Mouse (Mus musculus): Measurements from ENCODE around the gene Cd200r4.

Cd200r4 gene

DNA sequence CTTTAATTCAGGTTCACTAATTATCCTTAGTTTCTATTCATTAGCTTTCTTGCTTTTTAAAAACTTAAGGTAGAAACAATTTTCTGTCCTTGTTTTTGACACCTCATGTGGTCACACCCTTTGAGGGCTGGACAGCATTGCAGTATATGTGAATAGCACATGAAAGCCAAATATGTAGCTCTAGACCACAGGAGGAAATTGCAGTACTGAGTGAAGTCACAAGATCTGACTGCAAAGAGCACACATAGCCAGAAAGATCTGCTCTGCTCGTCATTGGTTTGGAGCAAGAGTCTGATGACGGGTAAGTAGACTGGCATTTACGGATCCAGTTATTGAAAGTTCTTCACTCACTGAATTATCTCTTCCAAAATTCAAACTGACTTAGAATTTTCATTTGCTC lies at the start of gene Cd200r4:
Gene Cd200r4 (plus strand): TSS at position 190 of the 400 bp plus-strand sequence.
- H3K4me3 ChIP-seq (replicated peaks; ENCODE audit: low read length): no peak within 1 kb of the TSS
- no peaks in the 10 kb centered on the region for H3K36me3 ChIP-seq (ENCODE audit: insufficient read depth, low read length)
- no peaks in the 10 kb centered on the region for H3K27me3 ChIP-seq (ENCODE audit: insufficient read depth, low read length)
- no peaks in the 10 kb centered on the region for H3K4me1 ChIP-seq (replicated peaks; ENCODE audit: low read depth, low read length)
- TF ChIP-seq NANOG (IDR thresholded peaks at IDR 0.05; ENCODE audit: borderline replicate concordance, low read length) (no peak), POU5F1 (IDR thresholded peaks at IDR 0.05; ENCODE audit: borderline replicate concordance, low read length) (no peak), CTCF (conservative IDR thresholded peaks at IDR 0.05; ENCODE audit: low read length) (no peak)
- no peaks in the 10 kb centered on the region for H3K9me3 ChIP-seq (ENCODE audit: low read length)

DNA sequence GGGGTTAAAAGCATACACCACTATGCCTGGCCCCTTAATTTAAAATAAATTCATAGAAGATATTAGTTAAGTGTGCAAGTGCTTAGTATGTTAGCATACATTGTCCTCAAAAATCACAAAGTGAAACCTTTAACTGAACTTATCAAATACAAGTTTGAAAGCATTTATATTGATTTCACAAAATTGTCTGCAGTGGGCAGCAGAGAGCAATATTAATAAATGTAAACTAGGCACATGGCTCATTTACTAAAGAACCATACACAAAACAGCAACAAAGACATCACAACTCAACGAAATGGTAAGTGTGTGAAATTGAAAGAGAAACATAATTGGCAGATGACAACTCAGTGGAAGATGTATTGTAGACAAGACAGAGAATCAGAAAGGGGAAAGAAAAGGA lies 49.7 kb upstream of the Cd200r4 start:
- TF ChIP-seq POU5F1 (IDR thresholded peaks at IDR 0.05; ENCODE audit: borderline replicate concordance, low read length) (no peak), CTCF (conservative IDR thresholded peaks at IDR 0.05; ENCODE audit: low read length) (no peak), NANOG (IDR thresholded peaks at IDR 0.05; ENCODE audit: borderline replicate concordance, low read length) (no peak)
- no peaks in the 10 kb centered on the region for H3K9me3 ChIP-seq (ENCODE audit: low read length)
- H3K4me1 ChIP-seq (replicated peaks; ENCODE audit: low read depth, low read length): peaks cover 32% of the 10 kb centered on the region
- H3K27me3 ChIP-seq (ENCODE audit: insufficient read depth, low read length): 0 out of 2 replicates have a peak, but pooled peaks cover 5% of the 10 kb centered on the region
- H3K4me3 ChIP-seq (replicated peaks; ENCODE audit: low read length): no peak overlapping the region
- H3K36me3 ChIP-seq (ENCODE audit: insufficient read depth, low read length): no peaks in the 10 kb centered on the region

DNA sequence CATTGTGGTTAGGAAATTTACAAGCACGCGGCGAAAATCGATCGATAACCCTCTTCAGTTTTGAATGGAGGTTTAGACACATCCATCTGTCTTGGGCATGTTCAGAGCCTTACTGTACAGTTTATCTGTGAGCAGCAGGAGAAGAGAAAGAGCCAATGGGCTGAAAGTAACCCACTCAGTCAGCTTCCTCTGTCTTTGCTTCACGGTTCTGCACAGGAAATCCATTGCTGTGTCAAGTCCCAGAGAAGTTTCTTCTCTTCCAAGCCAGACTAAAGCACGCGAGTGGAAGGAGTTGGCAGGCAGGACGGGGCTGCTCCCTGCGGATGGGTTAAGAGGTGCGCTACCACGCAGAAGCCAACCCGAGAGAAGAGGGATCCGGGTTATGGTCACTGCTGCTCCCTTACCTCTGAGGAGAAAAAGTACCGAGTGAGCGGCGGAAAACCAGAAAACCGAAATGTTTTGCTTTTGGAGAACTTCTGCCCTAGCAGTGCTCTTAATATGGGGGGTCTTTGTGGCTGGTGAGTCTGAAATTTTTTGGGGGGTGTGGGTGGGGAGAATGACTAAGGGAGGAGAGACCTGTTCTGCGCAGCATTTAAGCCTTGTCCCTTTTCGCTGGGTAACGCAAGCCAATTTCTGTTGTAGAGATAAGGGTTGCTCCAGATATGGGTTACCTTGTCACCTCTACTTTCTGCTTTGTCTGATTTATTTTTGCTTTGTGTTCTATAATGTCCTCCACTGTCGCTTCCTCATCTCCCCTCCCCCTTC lies 45.8 kb upstream of the Cd200r4 start, which contains the start of gene Cd200r1:
Gene Cd200r1 (plus strand): TSS at position 182 of the 765 bp plus-strand sequence.
- Histone ChIP-seq H3K4me1 (replicated peaks; ENCODE audit: low read depth, low read length) (peaks cover 32% of the 10 kb centered on the region), H3K9me3 (ENCODE audit: low read length) (no peaks in the 10 kb centered on the region), H3K4me3 (replicated peaks; ENCODE audit: low read length) (peak within 1 kb of the TSS; percentile 48), H3K27me3 (ENCODE audit: insufficient read depth, low read length) (0 out of 2 replicates have a peak, but pooled peaks cover 5% of the 10 kb centered on the region), H3K36me3 (ENCODE audit: insufficient read depth, low read length) (no peaks in the 10 kb centered on the region)
- no peak for TF ChIP-seq POU5F1 (IDR thresholded peaks at IDR 0.05; ENCODE audit: borderline replicate concordance, low read length)
- no peak for TF ChIP-seq CTCF (conservative IDR thresholded peaks at IDR 0.05; ENCODE audit: low read length)
- TF ChIP-seq NANOG (IDR thresholded peaks at IDR 0.05; ENCODE audit: borderline replicate concordance, low read length): no peak

DNA sequence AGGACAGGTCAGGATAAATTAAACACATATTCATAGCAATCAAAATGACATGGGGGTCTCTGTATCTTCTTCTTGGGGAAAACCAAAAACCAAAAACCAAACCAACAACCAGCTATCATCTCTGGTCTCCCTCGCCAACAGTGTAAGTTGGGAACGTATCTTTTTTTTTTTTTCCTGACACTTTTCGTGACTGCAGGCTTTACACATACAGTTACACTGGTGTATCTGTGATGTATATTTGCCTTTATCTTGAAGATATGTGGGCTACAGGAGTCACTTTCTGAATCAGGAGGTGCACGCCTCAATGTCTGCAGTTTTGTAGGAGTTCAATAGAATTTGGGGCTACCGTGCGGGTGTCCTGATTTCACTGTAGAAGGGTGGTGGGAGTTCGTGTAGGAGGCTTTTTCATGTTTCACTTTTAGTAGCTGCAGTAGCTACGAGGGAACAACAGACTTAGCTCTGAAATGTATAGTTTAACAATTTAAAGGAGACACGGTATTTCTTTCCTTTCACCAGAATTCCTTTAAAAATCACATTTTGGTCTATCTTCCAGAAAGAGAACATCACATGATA lies 45.1 kb upstream of the Cd200r4 start:
- H3K4me1 ChIP-seq (replicated peaks; ENCODE audit: low read depth, low read length): peaks cover 32% of the 10 kb centered on the region
- no peaks in the 10 kb centered on the region for H3K36me3 ChIP-seq (ENCODE audit: insufficient read depth, low read length)
- TF ChIP-seq POU5F1 (IDR thresholded peaks at IDR 0.05; ENCODE audit: borderline replicate concordance, low read length) (no peak), CTCF (conservative IDR thresholded peaks at IDR 0.05; ENCODE audit: low read length) (no peak), NANOG (IDR thresholded peaks at IDR 0.05; ENCODE audit: borderline replicate concordance, low read length) (no peak)
- 0 out of 2 replicates have a peak, but pooled peaks cover 5% of the 10 kb centered on the region for H3K27me3 ChIP-seq (ENCODE audit: insufficient read depth, low read length)
- no peak overlapping the region for H3K4me3 ChIP-seq (replicated peaks; ENCODE audit: low read length)
- H3K9me3 ChIP-seq (ENCODE audit: low read length): no peaks in the 10 kb centered on the region

DNA sequence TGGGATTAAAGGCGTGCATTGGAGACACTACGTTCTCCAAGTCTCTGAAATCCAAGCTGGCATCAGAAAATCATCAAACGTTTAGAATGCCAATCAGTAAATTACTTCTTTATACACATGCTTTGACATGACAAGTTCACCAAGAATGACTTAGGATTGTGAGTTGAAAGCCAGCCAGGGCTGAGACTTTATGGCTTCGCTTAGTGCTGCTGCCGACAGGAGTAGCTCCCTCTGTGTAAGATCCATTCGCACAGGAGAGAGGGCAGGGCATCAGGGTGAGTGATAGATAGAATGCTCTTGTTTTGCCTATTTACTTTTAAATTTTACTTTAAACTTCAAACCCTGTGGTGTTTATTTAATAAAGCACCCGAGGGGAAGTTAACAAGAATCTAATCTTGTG lies 44.0 kb upstream of the Cd200r4 start:
- no peaks in the 10 kb centered on the region for H3K36me3 ChIP-seq (ENCODE audit: insufficient read depth, low read length)
- TF ChIP-seq NANOG (IDR thresholded peaks at IDR 0.05; ENCODE audit: borderline replicate concordance, low read length): no peak
- TF ChIP-seq CTCF (conservative IDR thresholded peaks at IDR 0.05; ENCODE audit: low read length): no peak
- TF ChIP-seq POU5F1 (IDR thresholded peaks at IDR 0.05; ENCODE audit: borderline replicate concordance, low read length): no peak
- H3K4me3 ChIP-seq (replicated peaks; ENCODE audit: low read length): no peak overlapping the region
- H3K4me1 ChIP-seq (replicated peaks; ENCODE audit: low read depth, low read length): peaks cover 32% of the 10 kb centered on the region
- H3K9me3 ChIP-seq (ENCODE audit: low read length): no peaks in the 10 kb centered on the region
- H3K27me3 ChIP-seq (ENCODE audit: insufficient read depth, low read length): 0 out of 2 replicates have a peak, but pooled peaks cover 5% of the 10 kb centered on the region

DNA sequence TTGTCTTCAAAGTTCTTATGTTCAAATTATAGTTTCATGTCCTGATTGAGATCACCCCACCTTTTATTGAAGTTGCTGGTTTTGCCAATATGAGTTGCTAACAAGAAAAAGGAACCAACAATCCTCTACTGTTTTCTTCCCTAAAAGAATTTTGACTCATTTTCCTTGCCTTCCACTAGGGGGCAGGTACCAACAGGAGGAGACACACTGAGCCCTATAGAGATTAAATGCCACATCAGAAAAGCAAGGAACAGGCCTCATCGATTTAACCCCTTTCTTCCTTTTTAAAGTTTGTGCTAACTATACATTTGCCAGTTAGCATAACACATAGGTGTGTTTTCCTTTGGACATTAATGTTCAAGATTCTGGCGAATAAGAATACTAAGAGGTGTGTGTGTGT lies 43.6 kb upstream of the Cd200r4 start:
- TF ChIP-seq NANOG (IDR thresholded peaks at IDR 0.05; ENCODE audit: borderline replicate concordance, low read length): no peak
- TF ChIP-seq POU5F1 (IDR thresholded peaks at IDR 0.05; ENCODE audit: borderline replicate concordance, low read length): no peak
- TF ChIP-seq CTCF (conservative IDR thresholded peaks at IDR 0.05; ENCODE audit: low read length): peak; percentile 74
- Histone ChIP-seq H3K4me1 (replicated peaks; ENCODE audit: low read depth, low read length) (peaks cover 32% of the 10 kb centered on the region), H3K4me3 (replicated peaks; ENCODE audit: low read length) (no peak overlapping the region), H3K27me3 (ENCODE audit: insufficient read depth, low read length) (0 out of 2 replicates have a peak, but pooled peaks cover 5% of the 10 kb centered on the region), H3K9me3 (ENCODE audit: low read length) (no peaks in the 10 kb centered on the region), H3K36me3 (ENCODE audit: insufficient read depth, low read length) (no peaks in the 10 kb centered on the region)

DNA sequence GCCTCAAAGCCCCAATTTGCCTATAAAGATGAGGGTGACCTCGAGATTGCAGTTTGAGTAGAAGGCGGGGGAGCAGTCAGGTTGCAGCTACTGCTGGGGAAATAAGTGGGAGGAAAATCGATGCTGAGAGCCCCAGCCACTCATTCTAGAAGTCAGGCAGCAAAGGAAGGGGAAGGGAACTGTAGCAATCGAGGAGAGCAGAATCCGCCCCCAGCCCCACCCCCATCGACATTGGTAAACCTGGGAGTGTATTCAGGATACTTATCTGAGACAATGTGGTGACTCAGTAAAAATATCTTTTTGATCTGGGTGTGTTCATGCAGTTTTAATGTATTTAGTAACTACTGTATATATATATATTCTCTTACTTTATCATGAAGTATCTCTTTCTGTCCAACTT lies 39.0 kb upstream of the Cd200r4 start:
- Histone ChIP-seq H3K9me3 (ENCODE audit: low read length) (no peaks in the 10 kb centered on the region), H3K4me1 (replicated peaks; ENCODE audit: low read depth, low read length) (no peaks in the 10 kb centered on the region), H3K4me3 (replicated peaks; ENCODE audit: low read length) (no peak overlapping the region), H3K27me3 (ENCODE audit: insufficient read depth, low read length) (no peaks in the 10 kb centered on the region), H3K36me3 (ENCODE audit: insufficient read depth, low read length) (no peaks in the 10 kb centered on the region)
- TF ChIP-seq NANOG (IDR thresholded peaks at IDR 0.05; ENCODE audit: borderline replicate concordance, low read length) (no peak), CTCF (conservative IDR thresholded peaks at IDR 0.05; ENCODE audit: low read length) (no peak), POU5F1 (IDR thresholded peaks at IDR 0.05; ENCODE audit: borderline replicate concordance, low read length) (no peak)

DNA sequence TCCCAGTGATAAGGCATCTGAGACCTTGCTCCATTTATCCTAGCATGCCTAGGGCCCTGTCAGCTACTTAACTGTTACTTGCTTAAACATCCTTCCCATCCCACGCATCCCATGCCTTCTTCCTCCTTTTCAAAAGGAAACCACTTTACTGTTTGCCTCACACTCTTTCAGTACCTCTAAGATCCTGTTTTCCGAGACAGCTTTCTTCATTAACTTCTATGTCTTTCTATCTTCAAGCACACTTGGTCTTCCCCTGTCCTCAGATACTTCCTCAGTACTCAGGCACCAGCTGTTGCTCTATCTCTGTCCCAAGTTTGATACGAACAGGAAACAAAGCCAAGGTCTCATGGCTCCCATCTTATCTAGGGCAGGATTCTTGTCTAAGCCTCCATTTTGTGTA lies 37.9 kb upstream of the Cd200r4 start:
- TF ChIP-seq NANOG (IDR thresholded peaks at IDR 0.05; ENCODE audit: borderline replicate concordance, low read length) (no peak), CTCF (conservative IDR thresholded peaks at IDR 0.05; ENCODE audit: low read length) (no peak), POU5F1 (IDR thresholded peaks at IDR 0.05; ENCODE audit: borderline replicate concordance, low read length) (no peak)
- Histone ChIP-seq H3K36me3 (ENCODE audit: insufficient read depth, low read length) (no peaks in the 10 kb centered on the region), H3K4me1 (replicated peaks; ENCODE audit: low read depth, low read length) (no peaks in the 10 kb centered on the region), H3K4me3 (replicated peaks; ENCODE audit: low read length) (no peak overlapping the region), H3K27me3 (ENCODE audit: insufficient read depth, low read length) (no peaks in the 10 kb centered on the region), H3K9me3 (ENCODE audit: low read length) (no peaks in the 10 kb centered on the region)

Data from E14TG2a.4 (cell line).